1 mouse cellular context compared by ENCODE assay signal in the genomic region with DNA sequence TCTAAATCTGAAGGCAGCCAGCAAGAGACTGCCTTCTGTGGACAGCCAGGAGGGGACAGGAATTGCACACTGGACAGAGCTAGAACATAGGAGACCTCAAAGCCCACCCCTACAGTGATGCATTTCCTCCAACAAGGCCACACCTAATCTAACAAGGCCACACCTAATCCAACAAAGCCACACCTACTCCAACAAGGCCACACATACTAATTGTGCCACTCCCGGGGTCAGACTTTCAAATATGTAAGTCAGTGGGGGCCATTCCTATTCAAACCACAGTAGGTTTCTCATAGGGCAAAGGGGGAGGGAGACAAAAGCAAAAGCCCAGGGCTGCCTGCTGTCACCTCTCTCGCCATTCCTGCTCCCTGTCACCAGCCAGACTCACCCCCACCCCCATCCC.
TF ChIP-seq lines count a peak whose summit lies in the region.

No protein-coding gene starts in this region.

TF ChIP-seq in MEL, 35 proteins besides CTCF, POLR2A, EP300 and RAD21:
- TF ChIP-seq ZMIZ1 (IDR thresholded peaks at IDR 0.05; ENCODE audit: low read depth, low read length) (no peak), GABPA (IDR thresholded peaks at IDR 0.05; ENCODE audit: low read depth, low read length) (no peak), USF1 (IDR thresholded peaks at IDR 0.05; ENCODE audit: low read depth, low read length) (no peak), UBTF (IDR thresholded peaks at IDR 0.05; ENCODE audit: borderline replicate concordance, insufficient read depth, low read depth, low read length) (no peak), NRF1 (IDR thresholded peaks at IDR 0.05; ENCODE audit: insufficient read depth, low read depth, low read length, poor library complexity, severe bottlenecking) (no peak), E2F4 (IDR thresholded peaks at IDR 0.05; ENCODE audit: borderline replicate concordance, low read depth, low read length) (no peak), ELF1 (IDR thresholded peaks at IDR 0.05; ENCODE audit: low read depth, low read length) (no peak), SMC3 (IDR thresholded peaks at IDR 0.05; ENCODE audit: low read depth, low read length) (no peak), POLR2AphosphoS5 (IDR thresholded peaks at IDR 0.05; ENCODE audit: borderline replicate concordance, low read depth, low read length) (no peak), TBP (IDR thresholded peaks at IDR 0.05; ENCODE audit: low read depth, low read length) (no peak), CHD2 (IDR thresholded peaks at IDR 0.05; ENCODE audit: low read length) (no peak), POLR2AphosphoS2 (IDR thresholded peaks at IDR 0.05; ENCODE audit: low read length) (no peak), ZKSCAN1 (IDR thresholded peaks at IDR 0.05; ENCODE audit: low read depth, low read length) (no peak), JUND (IDR thresholded peaks at IDR 0.05; ENCODE audit: low read depth, low read length) (no peak), BHLHE40 (IDR thresholded peaks at IDR 0.05; ENCODE audit: borderline replicate concordance, low read depth, low read length) (no peak), NELFE (IDR thresholded peaks at IDR 0.05; ENCODE audit: low read depth, low read length) (no peak), SIN3A (IDR thresholded peaks at IDR 0.05; ENCODE audit: low read length) (no peak), ZNF384 (IDR thresholded peaks at IDR 0.05; ENCODE audit: low read depth, low read length) (no peak)
